Mouse (Mus musculus) adrenal gland (tissue): Measurements from ENCODE around the gene Kpnb1.

ENCODE experiments used
- intact Hi-C: fragments of 180-260 bp; cut with DNase I; formaldehyde crosslinking; loops from one replicate; pipeline ENCODE4 v1.15.1; 2025
- microRNA-seq, 2 experiments: library from miRNA; unstranded; fragments of <30 nt; microRNA quantifications; one replicate each; pipeline ENCODE4; 2019

Kpnb1 gene

DNA sequence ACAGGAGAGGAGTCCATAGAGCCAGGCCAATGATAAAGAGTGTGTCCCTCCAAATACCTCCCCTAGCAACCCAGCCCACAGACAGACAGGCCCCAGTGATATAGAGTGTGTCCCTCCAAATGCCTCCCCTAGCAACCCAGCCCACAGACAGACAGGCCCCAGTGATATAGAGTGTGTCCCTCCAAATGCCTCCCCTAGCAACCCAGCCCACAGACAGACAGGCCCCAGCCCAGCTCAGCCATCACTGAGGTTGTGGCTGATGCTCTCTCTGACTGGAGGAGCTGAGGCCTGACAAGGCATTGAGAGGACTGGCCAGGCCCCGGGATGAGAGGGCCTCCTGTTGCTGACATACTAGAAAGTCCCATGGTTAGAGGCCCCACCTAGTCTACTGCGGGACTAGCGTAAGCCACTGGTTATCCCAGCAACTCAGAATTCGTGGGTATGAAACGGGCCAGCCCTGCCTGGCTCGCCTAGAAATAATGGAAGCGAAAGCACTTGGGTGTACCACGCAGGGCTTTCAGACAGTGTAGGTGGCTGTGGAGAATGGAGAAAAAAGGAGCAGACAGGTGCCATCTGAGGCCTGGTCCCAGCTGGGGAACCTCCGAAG is 75.1 kb downstream of the Kpnb1 start:
- intact Hi-C loops = no loop called here

Small RNAs within 50 kb of the gene (microRNA-seq; reads per million reads assigned to microRNA genes)
- gene Mir7235 = 0 to 0.23 reads per million in 2 experiments
